Mouse (Mus musculus): ENCODE measurements around the gene Orc1. TPM values are rescaled to one million over a fixed set of nuclear protein-coding genes. Genes with fewer than 3 reads are reported as not detected.
A peak's percentile ranks its signal among the peaks of the same experiment; 100 is the strongest.

Gene Orc1
- under 1 TPM in 1 of 2 experiments, not detected in 1; 0.10 TPM for total RNA-seq (2021)
- long read RNA-seq, experiment 1, result 0 reads
- long read RNA-seq, experiment 2, partial matches to known transcripts, result 0 of 1 reads
- long read RNA-seq, experiment 2, other reads (novel, unspliced or antisense), result 1 of 1 reads

DNA sequence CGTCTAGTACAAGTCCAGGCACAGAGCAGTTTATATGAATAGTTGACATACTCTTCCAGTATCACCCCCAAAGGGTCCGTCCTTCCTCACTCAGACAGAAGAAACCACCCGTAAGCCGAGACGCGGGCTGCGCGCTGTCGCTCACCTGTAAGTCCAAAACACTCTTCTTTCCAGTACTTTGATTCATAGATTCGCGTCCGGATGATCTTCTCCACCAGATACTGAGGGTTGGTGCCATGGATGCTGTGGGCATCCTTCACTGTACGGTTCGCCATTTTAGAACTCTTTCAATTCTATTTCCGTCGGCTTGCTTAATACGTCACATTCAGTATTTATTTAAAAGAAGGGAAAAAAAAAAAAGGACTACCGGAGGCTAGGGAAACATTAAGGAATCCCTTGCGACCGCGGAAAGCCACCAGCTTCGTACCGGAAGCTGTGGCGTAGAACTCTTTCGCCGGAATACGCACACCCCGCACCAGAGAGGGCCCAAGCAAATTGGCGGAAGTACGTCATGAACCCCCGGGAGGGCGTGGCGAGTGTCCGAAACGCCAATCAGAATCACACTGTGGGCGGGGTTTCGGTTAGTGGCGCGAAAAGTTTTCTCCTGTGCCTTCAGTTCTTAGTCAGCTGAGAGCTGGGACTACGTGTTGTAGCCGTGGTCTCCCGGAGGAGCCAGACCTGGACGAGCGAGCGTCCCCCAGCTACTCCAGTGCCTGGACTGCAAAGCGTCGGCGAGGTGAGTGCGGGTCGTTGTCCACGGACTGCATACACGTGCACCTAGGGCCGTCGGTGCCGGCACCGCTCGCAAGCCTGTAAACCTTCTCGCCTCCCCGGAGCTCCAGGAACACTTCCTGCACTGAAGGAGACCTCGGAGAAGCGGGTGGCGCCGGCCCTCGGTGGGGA, at the start of gene Orc1, which contains the start of gene Prpf38a:
Gene Orc1 (plus strand): TSS at position 584 of the 903 bp plus-strand sequence.
Gene Prpf38a (minus strand): TSS at position 497 of the 903 bp plus-strand sequence.
- intact Hi-C loops (cut with DNase I), result no loop called here
- DNase-seq, result peak; percentile 94 to 97

DNA sequence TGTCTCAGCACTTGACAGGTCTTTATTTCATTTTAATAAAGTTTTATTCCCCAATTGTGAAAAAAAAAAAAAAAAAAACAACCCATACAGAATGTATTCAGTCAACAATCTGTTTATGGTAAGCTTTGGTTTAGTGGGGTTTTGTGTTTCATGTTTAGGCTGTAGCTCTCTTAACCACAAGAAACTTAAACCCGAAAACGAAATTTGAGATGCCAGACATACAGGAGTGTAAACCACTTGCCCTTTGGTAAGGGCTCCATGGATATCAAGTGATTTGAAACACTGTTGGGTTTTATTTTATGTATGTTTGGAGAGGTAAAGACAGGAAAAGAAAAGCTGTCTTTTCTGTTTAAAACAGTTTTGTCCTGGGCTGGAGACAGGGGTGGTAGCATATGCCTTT, 39.5 kb upstream of the Orc1 start:
- intact Hi-C loops (cut with DNase I), result loop anchor here (5.0 kb wide), 1 partner anchor 202 kb away; no protein-coding TSS in a partner anchor
- no peak for DNase-seq

DNA sequence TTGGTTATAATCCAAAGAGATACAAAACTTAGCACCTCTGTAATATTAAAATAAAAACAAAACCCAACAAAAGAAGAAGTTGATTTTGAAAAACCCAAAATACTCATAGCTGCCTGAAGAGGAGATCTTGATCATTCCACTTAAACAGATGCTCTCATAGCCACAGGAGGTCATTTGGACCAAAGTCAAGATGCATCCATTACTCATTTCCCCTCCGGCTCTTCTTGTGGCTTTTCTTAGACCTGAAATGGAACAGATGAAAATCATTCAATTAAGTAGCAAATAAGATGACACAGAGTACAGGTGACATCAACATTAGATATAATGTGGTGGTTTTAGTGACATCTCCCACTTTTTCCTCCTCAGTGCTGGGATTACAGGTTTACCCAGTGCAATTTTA, 14.2 kb upstream of the Orc1 start:
- intact Hi-C loops (cut with DNase I), result no loop called here
- DNase-seq, result no peak

DNA sequence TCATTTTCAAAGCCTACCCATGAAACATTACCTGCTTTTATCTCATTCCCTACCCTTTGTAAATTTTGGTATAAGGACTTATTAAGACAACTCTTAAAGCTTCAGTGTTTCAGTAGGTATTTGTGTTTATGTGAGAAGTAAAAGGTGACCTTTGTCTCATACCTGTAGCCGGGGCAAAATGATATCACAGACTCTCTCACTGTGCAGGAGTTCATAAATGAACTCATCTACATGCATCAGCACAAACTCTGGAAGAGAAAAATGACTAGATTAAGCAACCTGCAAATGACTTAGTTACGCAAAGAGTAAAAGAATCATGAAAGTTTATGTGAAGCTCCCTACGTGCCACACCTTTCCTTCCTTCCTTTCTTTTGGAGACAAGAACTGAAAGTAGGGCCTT, 6.6 kb upstream of the Orc1 start:
- intact Hi-C loops (cut with DNase I), result no loop called here
- DNase-seq, result no peak

DNA sequence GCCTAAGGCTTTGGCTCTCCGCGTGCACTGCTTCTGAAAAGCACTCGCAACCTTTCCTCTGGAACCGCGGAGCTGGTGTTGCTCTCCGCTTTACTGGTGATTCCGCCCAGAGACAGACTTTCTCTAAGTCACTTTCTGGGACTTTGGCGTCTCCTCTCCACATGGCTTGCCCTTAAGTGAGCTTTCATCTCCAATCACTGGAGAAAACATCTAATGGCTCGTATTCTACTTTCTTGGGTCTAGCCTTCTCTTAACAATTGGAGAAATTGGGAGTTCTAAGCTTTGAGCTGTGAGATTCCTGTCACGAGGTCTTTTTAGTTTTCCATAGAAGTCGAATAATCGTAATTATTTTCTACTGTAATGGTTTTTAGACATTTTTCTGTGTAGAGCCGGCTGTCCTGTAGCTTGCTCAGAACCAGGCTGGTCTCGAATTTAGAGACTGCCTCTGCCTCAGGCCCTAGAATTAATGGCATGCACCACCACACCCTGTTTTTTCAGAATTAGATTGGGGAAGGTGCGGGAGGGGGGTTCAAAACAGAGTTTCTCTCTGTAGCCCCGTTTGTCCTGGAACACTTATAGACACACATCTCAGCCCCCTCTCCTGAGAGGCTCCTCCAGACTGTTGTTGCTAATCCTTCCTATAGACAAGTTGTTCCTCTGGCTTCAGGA, 654 bp downstream of the Orc1 start:
- intact Hi-C loops (cut with DNase I), result no loop called here
- DNase-seq, result no peak

DNA sequence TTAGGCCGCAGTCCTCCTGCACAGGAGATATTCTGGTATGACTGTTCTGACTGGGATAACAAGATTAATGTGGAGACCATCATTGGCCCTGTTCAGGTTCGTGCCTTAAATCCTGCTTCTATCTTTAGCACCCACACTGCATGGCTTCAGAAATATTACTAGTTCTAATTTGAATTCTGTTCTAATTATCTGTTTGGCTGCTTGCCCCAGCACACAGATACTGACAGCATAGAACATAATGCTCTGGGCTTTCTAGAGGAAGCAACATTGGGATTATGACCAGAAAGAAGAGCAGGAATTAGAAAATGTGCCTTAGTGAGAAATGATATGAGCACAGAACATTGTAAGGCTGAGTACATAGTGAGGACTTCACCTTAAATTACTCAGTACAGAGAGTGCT, 14.2 kb downstream of the Orc1 start:
- intact Hi-C loops (cut with DNase I), result no loop called here
- no peak for DNase-seq

DNA sequence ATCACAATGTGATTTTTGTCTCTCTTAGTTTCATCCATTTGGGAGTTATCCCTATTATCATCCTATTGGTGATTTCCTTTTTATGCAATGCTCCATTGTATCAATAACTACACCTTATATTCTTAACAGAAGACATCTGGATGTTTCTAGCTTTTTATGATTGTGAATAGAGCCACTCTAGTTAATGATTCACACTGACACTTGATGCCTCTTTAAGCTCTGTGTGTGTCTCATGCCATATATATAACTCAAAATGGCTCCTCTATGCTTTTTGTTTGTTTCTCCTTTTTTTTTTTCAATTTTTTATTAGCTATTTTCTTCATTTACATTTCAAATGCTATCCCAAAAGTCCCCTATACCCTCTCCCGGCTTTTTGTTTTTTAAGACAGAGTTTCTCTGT, 16.6 kb downstream of the Orc1 start:
- intact Hi-C loops (cut with DNase I), result no loop called here
- DNase-seq, result no peak

DNA sequence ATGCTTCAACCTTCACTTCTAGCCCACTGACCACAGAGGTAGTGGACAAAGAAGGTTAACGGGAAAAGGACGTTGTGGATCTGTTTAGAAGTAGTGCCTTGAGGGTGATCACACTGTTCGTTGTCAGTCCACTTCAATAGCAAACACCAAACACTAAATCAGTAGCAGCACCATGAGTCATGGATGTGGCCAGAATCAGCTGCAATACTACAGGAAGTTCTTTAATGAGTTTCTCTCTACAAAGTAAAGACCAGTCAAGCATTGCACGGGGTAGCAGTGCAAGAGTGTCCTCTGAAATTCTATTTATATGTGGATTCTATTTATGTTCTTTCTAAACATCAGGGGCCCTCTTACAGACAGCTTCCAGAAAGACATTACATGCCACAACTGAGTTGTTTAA, 19.1 kb downstream of the Orc1 start:
- no peak for DNase-seq

DNA sequence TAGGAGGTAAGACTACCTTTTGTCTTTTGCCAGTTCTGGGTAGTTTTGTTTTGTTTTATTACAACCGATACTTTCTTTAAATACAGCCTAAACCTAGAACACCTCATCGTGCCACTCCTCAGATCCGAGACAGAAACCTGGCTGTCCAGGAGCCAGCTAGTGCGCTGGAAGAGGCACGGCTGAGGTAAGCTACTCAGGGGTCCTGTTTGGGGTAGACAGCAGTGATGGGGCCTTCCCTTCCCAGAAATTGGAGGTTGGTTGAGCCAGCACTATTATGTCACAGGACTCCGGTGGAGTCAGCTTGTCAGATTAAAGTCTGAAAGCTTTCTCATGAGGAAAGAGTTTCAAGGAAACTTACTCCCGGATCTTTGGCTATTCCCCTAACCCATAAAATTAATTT, 22.6 kb downstream of the Orc1 start:
- intact Hi-C loops (cut with DNase I), result no loop called here
- no peak for DNase-seq

More for the DNA sequence above, 19.1 kb downstream of the Orc1 start:
- intact Hi-C loops (cut with DNase I), result no loop called here

DNA sequence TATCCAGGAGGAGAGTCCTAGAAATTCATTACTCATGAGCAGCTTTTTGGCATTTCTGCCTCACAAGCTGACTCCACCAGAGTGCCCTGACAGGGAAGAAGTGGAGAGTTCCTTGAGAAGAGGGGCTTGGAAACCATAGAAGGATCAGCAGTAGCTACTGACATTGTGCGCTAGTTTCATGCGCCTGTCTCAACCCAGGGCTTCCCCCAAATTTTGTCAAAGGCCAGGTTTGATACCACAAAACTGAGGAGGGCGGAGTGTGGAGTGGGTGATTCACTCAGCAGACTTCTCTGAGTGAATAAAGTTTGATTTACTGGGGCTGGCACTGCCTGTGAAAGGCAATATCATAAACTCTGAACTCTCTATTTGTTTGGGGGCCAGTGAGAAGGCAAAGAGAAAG, 29.4 kb downstream of the Orc1 start:
- no peak for DNase-seq
- intact Hi-C loops (cut with DNase I), result no loop called here

DNA sequence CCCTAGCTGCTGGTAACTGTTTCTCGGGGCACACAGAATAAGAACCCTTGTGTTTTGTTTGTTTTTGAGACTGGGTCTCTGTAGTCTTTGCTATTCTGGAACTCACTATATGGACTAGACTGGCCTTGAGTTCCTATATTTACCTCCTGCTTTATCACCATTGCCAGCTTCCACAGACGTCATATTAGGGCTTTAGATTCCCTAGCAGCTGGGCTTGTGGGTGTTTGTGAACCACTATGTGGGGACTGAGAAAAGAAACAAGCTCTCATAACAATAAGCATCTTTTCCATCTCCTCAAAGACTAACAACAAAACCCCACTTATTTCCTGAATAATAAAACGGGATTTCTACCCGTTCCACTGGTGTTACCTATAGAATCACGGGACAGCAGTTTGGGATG, 31.7 kb downstream of the Orc1 start:
- no peak for DNase-seq
- intact Hi-C loops (cut with DNase I), result no loop called here

DNA sequence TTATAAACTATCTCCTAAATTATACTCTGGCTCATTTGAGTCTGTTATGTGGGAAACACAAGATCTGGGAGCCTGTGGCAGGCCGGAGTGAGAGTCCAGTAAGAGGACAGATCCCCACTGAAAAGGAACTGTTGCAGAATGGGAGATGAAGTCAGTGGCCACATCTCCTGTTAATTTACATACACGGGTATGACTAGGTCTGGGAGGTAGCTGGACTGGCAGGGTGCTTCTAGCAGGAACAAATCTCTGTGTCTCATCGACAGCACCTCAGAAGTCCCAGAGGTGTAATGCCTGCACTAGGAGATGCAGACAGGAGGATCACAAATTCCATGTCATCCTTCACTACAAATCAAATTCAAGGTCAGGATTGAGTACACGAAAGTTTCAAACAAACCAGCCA, 39.4 kb downstream of the Orc1 start:
- intact Hi-C loops (cut with DNase I), result no loop called here
- no peak for DNase-seq

DNA sequence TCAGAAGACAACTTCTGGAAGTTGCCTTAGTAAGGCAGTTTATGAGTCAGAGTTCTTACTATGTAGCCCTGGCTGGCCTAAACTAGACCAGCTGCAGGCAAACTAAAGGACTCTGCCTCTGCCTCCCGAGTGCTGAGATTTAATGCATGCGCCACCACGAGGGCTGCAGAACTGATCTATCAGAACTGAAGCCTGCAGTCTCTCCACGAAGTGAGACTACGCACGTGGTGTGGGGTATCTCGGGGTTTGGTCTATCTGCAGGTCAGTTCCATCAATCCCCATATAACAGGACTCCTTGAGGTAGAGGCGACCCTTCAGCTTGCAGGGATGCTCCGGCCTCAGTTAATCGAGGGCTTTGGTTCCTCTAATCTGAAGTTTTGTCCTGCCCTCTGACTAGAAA, 39.9 kb downstream of the Orc1 start:
- intact Hi-C loops (cut with DNase I), result no loop called here
- DNase-seq, result no peak

DNA sequence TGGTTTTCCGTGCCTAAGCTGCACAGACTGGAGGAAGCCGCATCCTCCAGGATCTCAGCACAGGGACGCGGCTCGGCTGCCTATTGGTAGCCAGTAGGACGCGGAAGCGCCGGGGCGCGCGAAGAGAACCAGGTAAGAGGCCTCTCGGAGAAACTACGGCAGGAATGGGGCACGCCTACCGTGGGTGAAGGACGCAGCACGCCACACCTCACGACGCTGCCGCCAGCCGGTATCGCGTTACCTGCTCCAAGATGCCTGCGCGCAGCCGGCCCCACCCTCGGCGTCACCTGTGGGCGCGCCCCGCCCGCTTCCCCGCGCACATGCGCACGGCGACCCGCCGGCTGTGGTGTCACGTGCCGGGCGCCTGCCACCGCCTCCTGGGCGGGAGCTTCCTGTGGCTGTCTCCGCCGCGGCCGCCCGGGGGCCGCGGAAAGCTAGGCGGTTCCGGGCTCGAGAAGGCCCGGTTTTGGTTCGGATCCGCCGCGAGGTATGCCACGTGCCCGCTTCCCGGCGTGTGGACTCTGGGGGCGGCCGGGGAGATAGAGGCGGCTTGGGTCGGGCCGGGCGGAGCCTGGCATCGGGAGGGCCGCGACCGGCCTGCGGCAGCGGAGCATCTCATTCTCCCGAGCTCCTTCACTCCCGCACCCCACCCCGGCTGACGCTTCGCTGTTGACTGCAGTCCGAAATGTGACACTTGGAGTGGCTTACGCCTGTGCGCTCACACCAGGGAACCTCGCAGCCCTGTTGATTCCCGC, 40.5 kb downstream of the Orc1 start, which contains the start of gene Cc2d1b:
Gene Cc2d1b (plus strand): TSS at position 354 of the 755 bp plus-strand sequence.
- DNase-seq, result peak; percentile 80 to 84
- intact Hi-C loops (cut with DNase I), result no loop called here

DNA sequence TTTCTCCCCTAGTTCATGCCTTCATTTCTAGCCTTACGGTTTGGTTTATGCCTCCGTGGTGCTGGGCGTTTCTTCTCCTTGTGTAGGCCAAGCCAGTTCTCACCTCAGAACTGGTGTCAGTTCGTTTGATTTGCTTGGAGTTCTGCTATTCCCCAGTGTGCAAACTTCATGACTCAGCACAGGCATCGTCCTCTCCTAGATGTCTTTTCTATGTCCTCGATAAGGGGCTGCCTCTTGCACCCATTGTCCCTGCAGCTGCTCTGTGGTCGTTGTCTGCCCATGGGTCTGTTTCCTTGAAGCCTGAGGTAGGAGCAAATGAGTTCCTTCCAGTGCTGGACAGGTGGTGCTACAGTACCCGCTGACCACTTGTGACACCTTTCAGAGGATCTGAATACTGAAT, 41.3 kb downstream of the Orc1 start:
- intact Hi-C loops (cut with DNase I), result no loop called here
- DNase-seq, result no peak

DNA sequence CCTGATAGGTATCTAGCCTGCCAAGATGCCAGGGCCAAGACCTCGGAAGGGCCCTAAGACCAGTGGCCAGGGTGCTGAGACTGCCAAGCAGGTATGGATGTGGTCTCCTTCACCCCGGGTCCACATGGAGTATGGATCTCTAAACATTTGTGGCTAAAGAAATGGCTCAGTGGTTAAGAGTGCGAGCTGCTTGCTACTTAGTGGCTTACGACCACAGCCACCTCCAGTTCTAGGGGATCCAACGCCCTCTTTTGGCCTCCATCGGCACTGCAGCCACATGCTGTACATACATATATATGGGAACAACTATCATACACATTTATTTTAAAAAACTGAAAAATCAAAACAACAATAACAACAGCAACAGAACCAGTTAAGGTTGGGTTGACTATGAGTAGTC, 42.3 kb downstream of the Orc1 start:
- no peak for DNase-seq
- intact Hi-C loops (cut with DNase I), result no loop called here

DNA sequence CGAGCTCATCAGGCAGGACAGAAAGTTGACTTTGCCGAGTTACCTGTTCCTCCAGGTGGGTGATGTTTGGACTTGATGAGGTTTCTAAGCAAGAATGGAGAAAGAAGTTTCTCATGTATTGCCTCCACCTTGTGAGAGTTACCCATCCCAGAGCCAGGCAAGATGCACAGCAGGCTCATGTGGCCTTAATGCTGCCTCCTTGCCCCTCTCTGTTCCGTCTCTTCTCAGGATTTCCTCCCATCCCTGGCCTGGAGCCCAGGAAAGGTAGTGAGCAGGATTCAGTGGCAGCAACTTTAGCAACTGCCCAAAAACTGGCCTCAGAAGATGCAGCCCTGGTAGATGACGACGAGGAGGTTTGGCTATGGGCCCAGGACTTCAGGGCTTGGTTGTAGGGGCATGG, 47.8 kb downstream of the Orc1 start:
- DNase-seq, result no peak
- intact Hi-C loops (cut with DNase I), result no loop called here

DNA sequence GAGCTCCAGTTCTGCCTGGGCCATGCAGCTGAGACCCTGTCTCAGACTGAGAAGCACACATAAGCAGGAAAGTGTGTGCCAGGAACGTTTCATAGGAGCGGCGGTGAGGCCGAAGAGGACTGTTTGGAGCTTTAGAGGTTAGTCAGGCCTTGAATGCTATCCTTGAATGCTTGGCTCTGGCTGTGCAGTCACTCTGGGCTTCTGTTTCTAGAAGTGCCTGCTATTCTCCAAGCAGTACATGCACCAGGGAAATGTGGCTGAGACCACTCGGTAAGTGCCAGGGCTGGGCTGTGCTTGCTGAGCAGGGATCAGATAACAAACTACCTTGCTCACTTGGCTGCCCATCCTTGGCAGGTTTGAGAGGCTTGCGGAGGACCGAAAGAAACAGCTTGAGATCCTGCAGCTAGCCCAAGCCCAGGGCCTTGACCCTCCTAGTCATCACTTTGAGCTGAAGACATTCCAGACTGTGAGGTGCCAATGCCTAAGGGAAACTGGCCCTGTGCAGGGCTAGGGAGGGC, 50.2 kb downstream of the Orc1 start:
- no peak for DNase-seq
- intact Hi-C loops (cut with DNase I), result no loop called here

DNA sequence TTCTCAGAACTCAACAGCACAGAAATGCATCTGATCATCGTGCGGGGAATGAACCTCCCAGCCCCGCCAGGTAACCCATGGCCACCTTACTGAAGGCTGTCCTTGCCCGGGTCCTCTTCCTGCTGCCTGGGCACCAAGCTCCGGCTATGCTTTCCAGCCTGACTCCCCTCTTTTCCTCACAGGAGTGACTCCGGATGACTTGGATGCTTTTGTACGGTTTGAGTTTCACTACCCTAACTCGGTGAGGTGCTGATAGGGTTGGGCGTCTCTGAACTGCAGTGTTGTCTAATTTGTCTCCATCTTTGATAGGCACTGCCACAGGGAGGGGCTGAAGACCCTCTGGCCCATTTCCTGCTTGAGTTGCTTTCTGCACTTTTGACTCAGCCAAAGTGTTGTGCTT, 50.9 kb downstream of the Orc1 start:
- no peak for DNase-seq
- intact Hi-C loops (cut with DNase I), result no loop called here

DNA sequence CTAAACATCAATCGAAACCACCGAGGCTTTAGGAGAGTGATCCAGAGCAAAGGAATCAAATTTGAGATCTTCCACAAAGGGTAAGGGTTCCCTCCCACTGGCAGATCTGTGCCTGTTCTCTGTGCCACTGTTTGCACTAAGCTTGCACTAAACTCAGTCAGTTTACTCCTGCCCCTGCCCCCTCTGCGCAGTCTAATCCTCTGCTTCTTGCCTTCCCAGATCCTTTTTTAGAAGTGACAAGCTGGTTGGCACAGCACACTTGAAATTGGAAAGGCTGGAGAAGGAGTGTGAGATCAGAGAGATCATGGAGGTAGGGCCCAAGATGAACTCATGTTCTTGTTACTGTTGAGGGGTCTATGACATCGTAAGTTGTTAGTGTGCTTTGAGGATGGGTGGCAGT, 52.4 kb downstream of the Orc1 start:
- DNase-seq, result no peak
- intact Hi-C loops (cut with DNase I), result no loop called here

DNA sequence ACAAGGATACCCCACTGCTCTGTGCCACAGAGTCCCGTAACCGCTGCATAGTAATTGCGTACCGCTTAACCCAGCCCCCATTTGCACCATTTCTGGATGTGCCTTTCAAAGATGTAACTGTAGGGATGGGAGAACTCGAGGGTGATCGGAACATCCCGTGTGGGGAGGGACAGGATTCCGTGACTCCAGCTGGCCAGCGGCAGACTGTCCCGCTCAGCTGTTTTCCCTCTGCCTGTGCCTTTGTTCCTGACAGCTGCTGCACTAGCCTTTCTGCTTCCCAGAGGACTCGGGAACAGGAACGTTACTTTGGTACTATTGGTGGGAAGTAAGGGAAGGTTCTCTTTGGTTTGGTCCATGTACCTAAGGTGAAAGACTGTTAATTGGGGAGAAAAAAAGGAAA, 54.5 kb downstream of the Orc1 start:
- intact Hi-C loops (cut with DNase I), result no loop called here
- no peak for DNase-seq
